Mouse (Mus musculus) ES-CJ7 (cell line): ENCODE results near the gene Gm13696.
"Not testable (repeated sequence)": the region's sequence is repeated elsewhere in the genome, so short reads cannot be mapped to it uniquely, and the experiment has no call there.

Experiments
- DNase-seq: peaks from one replicate; pipeline ENCODE4 v3.0.0; 2011; ENCODE audit warnings: low read depth, low spot score

Gene Gm13696

DNA sequence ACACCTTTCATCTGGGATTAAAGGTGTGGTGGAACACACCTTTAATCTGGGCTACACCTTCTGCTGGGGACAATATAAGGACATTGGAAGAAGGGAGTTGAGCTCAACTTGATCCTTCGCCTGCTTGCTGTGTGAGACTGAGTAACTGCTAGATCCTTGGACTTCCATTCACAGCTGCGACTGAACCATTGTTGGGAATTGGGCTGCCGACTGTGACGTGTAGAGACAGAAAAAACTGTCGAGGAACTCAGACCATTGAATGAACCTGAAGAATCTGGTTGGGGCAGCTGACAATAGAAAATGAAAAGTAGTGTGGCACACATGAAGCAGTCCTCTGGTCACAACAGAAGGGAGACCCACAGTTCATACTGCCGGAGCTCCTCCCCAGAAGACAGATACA, at the start of gene Gm13696:
Gene Gm13696 (plus strand): TSS at position 301 of the 400 bp plus-strand sequence.
- not testable (repeated sequence) for DNase-seq

DNA sequence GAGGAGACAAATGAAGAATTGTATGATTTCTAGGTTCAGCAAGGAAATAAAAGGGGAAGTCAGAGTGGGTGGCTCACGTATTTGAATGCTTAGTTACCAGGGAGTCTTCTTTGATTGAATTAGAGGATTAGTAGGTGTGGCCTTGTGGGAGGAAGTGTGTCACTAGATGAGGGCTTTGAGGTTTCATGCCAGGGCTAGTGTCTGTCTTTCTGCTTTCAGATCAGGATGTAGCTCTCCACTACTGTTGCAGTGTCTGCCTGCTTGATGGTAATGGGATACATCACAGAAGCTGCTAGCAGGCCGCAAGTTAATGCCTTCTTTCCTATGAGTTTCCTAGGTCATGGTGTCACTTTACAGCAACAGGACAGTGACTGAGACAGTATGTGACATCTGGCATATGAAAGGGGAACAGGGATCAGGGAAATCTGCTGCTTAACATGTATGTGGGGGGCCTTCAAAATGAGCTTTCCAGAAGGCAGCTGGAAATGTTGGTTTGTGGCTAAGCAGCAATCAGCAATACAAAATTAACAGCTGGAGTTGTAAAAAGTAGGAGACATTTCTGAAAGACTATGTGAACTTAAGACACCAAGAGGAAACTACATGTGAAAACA, 43.3 kb upstream of the Gm13696 start:
- no peak for DNase-seq

DNA sequence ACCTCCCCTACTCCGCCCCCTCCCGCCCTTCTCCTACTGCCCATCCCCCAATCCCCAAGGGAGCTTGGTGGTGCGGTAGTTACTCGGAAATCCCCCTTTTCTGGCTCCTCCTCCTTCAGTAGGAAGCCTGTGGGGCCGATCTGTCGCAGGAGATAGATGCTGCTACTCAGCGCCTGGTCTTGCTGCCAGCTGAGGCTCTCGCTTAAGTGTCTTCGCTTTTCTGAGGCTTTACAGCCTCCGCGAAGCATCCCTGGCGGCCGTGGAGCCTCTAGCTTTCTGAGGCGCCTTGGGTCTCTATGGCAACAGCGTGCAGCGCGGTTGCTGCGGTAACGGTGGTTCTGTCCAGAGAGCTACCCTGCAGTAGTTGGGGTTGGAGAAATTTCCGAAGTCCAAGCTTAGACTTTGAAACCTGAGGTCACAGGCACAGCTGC, 32.0 kb upstream of the Gm13696 start, which contains the start of gene Zswim2:
Gene Zswim2 (minus strand): TSS at position 298 of the 431 bp plus-strand sequence.
- peak; percentile 81 for DNase-seq

DNA sequence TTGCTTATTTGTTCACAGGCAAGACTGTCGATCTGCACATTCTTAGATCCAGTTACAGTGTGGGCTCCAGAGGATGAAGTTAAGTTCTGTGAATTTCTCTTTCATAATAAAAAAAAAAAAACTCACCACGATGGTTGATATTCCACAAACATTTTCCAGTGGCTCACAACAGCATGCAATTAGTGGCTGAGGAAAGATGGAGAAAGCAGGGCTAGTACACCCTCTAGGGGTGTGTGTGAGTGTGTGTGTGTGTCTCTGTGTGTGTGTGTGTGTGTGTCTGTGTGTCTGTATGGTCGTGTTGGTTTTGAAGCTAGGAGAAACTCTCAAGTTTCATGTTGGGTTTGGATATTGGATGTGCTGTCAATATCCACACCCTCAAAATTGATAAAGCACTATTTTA, 31.5 kb upstream of the Gm13696 start:
- no peak for DNase-seq

- no peak for DNase-seq
Measured at GRCm38 (mm10) chr2:83941792-83942191, 31.1 kb upstream of the Gm13696 start.

GRCm38 (mm10) chr2:83955393-83955792, 17.5 kb upstream of the Gm13696 start, which contains the start of gene Gm13698:
Gene Gm13698 (plus strand): TSS chr2:83955693.
- DNase-seq, result not testable (repeated sequence)

GRCm38 (mm10) chr2:83961203-83961602, 11.7 kb upstream of the Gm13696 start, which contains the start of gene Gm13693:
Gene Gm13693 (plus strand): TSS chr2:83961503.
- not testable (repeated sequence) for DNase-seq

GRCm38 (mm10) chr2:83967013-83967412, 5.9 kb upstream of the Gm13696 start, which contains the start of gene Gm13695:
Gene Gm13695 (plus strand): TSS chr2:83967313.
- not testable (repeated sequence) for DNase-seq

DNA sequence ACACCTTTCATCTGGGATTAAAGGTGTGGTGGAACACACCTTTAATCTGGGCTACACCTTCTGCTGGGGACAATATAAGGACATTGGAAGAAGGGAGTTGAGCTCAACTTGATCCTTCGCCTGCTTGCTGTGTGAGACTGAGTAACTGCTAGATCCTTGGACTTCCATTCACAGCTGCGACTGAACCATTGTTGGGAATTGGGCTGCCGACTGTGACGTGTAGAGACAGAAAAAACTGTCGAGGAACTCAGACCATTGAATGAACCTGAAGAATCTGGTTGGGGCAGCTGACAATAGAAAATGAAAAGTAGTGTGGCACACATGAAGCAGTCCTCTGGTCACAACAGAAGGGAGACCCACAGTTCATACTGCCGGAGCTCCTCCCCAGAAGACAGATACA, 5.7 kb downstream of the Gm13696 start, which contains the start of gene Gm13694:
Gene Gm13694 (plus strand): TSS at position 301 of the 400 bp plus-strand sequence.
- DNase-seq, result not testable (repeated sequence)

- DNase-seq, result not testable (repeated sequence)
Measured at GRCm38 (mm10) chr2:83984443-83984842, 11.5 kb downstream of the Gm13696 start, which contains the start of gene Gm13697. Gene Gm13697 (plus strand): TSS chr2:83984743.

DNA sequence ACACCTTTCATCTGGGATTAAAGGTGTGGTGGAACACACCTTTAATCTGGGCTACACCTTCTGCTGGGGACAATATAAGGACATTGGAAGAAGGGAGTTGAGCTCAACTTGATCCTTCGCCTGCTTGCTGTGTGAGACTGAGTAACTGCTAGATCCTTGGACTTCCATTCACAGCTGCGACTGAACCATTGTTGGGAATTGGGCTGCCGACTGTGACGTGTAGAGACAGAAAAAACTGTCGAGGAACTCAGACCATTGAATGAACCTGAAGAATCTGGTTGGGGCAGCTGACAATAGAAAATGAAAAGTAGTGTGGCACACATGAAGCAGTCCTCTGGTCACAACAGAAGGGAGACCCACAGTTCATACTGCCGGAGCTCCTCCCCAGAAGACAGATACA, 17.3 kb downstream of the Gm13696 start, which contains the start of gene Gm13691:
Gene Gm13691 (plus strand): TSS at position 301 of the 400 bp plus-strand sequence.
- not testable (repeated sequence) for DNase-seq

DNA sequence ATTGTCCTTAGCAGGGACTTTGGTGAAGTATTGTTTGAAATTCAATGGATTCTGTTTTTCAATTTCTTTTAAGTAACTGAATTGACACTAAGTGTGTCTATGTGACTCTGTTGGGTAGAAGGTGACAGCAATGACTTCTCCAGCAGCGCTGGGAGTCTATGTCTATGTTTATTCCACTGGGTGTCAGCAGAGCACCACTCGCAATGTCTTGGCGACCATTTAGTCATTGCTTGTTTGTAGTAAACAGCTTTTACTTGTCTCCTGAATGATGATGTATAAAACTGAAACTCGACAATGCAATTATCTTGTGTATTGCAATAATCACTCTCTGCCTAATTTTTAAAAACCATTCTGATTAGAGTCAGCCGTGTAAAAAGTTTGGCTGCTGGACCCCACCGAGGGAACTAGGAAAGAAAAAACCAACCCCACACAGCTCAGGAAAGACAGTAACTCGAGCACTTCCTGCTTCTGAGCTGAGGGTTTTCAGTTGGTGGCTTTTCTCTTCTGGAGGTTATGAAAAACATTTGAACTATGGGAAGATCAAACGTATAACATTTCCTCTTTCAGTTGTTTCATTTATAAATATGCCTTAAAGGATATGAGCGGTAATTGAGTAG, 20.8 kb downstream of the Gm13696 start:
- not testable (repeated sequence) for DNase-seq

GRCm38 (mm10) chr2:83994526-83994925, 21.6 kb downstream of the Gm13696 start:
- DNase-seq, result not testable (repeated sequence)

DNA sequence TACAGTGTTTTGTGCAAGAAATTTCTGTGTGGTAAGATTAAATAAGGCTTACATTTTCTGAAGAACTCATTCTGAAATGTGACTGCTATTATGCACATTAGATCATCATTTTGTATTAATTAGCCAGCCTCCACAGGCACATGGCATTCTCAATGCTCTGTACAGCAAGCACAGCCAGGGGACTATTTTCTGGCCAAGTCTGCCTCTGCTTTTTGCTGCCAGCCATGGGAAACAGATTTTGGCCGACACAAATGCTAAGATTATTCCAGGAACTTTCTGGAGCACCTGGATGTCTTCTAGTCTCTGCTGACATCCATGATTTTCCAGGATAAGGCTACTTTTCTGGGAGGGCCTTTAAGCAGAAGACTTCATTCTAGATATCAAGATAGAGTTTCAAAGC, 36.0 kb downstream of the Gm13696 start:
- DNase-seq, result no peak

GRCm38 (mm10) chr2:84009818-84010217, 36.9 kb downstream of the Gm13696 start:
- DNase-seq, result no peak

DNA sequence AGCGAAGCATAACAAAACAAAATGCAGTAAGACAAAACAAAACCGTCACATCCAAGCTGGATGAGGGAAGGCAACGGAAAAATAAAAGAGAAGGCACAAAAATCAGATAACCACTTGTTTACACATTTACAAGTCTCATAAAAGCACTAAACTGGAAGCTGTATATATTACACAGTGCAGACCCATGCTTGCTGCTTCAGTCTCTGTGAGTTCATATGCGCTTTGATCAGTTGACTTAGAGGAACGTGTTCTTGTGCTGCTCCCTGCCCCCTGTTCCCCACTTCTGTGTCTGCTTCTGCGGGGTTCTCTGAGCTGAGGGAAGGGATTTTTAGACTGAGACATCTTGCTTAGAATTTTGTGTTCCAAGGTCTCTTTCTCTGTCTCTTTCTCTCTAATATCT, 41.6 kb downstream of the Gm13696 start:
- DNase-seq, result no peak

- not testable (repeated sequence) for DNase-seq
Measured at GRCm38 (mm10) chr2:84016291-84016690, 43.4 kb downstream of the Gm13696 start.

- DNase-seq, result no peak
Measured at GRCm38 (mm10) chr2:84018330-84018729, 45.4 kb downstream of the Gm13696 start.

GRCm38 (mm10) chr2:84019519-84020305, 46.8 kb downstream of the Gm13696 start:
- DNase-seq, result no peak

DNA sequence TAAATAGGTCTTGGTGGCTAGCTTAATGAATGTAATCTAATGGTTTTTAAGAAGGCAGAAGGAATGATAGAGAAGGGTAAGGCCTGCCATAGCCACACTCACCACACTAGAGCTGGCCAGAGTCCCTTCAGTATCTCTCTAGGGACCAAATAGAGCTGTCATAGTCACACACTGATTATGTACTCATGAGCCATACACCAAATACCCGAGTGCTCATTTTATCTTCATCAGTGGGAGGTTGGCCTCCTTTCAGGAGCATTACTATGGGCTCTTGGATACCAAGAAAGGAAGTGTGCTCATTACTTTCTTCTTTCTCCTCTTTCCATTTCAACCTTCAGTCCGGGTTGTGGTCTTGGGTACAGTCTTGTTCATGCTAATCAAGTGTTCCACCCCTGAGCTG, 49.0 kb downstream of the Gm13696 start:
- no peak for DNase-seq

GRCm38 (mm10) chr2:84022905-84023304, 50.0 kb downstream of the Gm13696 start:
- no peak for DNase-seq

DNA sequence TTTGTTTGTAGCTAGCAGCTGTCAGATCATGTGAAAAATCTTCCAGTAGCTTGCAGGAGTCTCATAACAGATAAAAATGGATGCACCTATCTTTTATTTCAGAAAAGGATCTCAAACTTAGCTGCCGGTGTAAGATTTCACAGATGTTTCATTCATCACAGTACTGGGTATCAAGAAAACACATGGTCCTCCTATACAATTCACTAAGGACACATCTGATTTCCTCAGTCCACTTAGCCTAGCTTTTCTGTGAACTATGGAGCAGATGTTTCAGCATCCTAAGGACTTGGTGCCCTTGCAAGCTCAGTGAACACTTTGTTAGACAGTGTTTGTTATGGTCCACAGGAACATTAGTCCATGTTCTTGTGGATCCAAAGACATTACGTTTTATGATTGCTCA, 50.4 kb downstream of the Gm13696 start:
- DNase-seq, result no peak
